Mouse (Mus musculus) stomach, embryonic 15.5 days (tissue): ENCODE data around the gene Cela1. TPM values are rescaled to one million over a fixed set of nuclear protein-coding genes. Genes with fewer than 3 reads are reported as not detected.
A peak's percentile ranks its signal among the peaks of the same experiment; 100 is the strongest.

Experiments
- ATAC-seq: fragments of 200-750 bp; cut with Nextera tagmentation; 2 replicates; pipeline ENCODE4 v1.8.0; 2017; ENCODE audit warnings: low read depth, moderate number of reproducible peaks, moderate TSS enrichment; ENCODE audit not compliant: insufficient read depth, low FRiP score
- H3K27ac ChIP-seq: fragments of 300-500 bp; sonication (generic); 2 replicates; pipeline ENCODE4 v1.5.1; 2015; ENCODE audit warnings: mild to moderate bottlenecking, inconsistent platforms
- H3K27me3 ChIP-seq: fragments of 300-500 bp; sonication (generic); replicated peaks from 2 replicates; pipeline ENCODE4 v1.6.1; 2015; ENCODE audit warnings: inconsistent platforms
- H3K36me3 ChIP-seq: fragments of 300-500 bp; sonication (generic); 2 replicates; pipeline ENCODE4 v1.6.1; 2015; ENCODE audit warnings: inconsistent platforms
- H3K4me1 ChIP-seq: fragments of 300-500 bp; sonication (generic); 2 replicates; pipeline ENCODE4 v1.6.1; 2015; ENCODE audit warnings: inconsistent platforms
- H3K4me2 ChIP-seq: fragments of 300-500 bp; sonication (generic); 2 replicates; pipeline ENCODE4 v1.6.1; 2015; ENCODE audit warnings: mild to moderate bottlenecking, inconsistent platforms
- H3K4me3 ChIP-seq: fragments of 300-500 bp; sonication (generic); replicated peaks from 2 replicates; pipeline ENCODE4 v1.5.1; 2015; ENCODE audit warnings: inconsistent platforms
- H3K9ac ChIP-seq: fragments of 300-500 bp; sonication (generic); 2 replicates; pipeline ENCODE4 v1.6.1; 2015; ENCODE audit warnings: inconsistent platforms
- H3K9me3 ChIP-seq: fragments of 300-500 bp; sonication (generic); 2 replicates; pipeline ENCODE4 v1.6.1; 2016; ENCODE audit warnings: inconsistent platforms
- WGBS: fragments of 180-500 bp; shearing (Covaris S2); methylation state at CpG from one replicate; pipeline ENCODE4 v1.1.7; 2015; 5-methylcytosine and 5-hydroxymethylcytosine counted together
- polyA plus RNA-seq: library from polyadenylated mRNA; unstranded; fragments of >200 nt; fragmentation: Nextera tagmentation; extraction: Ambion mirVana; gene quantifications from 2 replicates; pipeline ENCODE4 v1.2.1, GENCODE M21; 2015

The Cela1 gene
- polyA plus RNA-seq, 1 experiment from 2014 or later = 273 TPM

GRCm38 (mm10) chr15:100722026-100722425 is 34.3 kb upstream of the Cela1 start:
- Histone ChIP-seq H3K27ac (peak overlapping the region; percentile 37; the same call in 1 of the 2 replicates), H3K4me1 (0 out of 2 replicates have a peak, but pooled peaks cover 8% of the 10 kb centered on the region), H3K36me3 (no peaks in the 10 kb centered on the region), H3K4me3 (no peak overlapping the region), H3K4me2 (no peak overlapping the region), H3K9me3 (no peaks in the 10 kb centered on the region), H3K27me3 (no peaks in the 10 kb centered on the region), H3K9ac (no peak overlapping the region)
- 40% methylated on average over 4 of the region's 4 CpGs for WGBS
- peak; percentile 63; the same call in 1 of the 2 replicates for ATAC-seq

GRCm38 (mm10) chr15:100721445-100721844 is 33.7 kb upstream of the Cela1 start:
- Histone ChIP-seq H3K9me3 (no peaks in the 10 kb centered on the region), H3K27me3 (no peaks in the 10 kb centered on the region), H3K9ac (no peak overlapping the region), H3K4me1 (0 out of 2 replicates have a peak, but pooled peaks cover 8% of the 10 kb centered on the region), H3K4me3 (no peak overlapping the region), H3K36me3 (no peaks in the 10 kb centered on the region), H3K4me2 (no peak overlapping the region), H3K27ac (no peak overlapping the region)
- ATAC-seq = no peak
- WGBS = 87% methylated on average over 5 of the region's 5 CpGs

- no peaks in the 10 kb centered on the region for H3K36me3 ChIP-seq
- ATAC-seq = no peak
- H3K4me2 ChIP-seq = no peak overlapping the region
- H3K9me3 ChIP-seq = no peaks in the 10 kb centered on the region
- no peak overlapping the region for H3K27ac ChIP-seq
- 74% methylated on average over 10 of the region's 10 CpGs for WGBS
- H3K27me3 ChIP-seq = no peaks in the 10 kb centered on the region
- 0 out of 2 replicates have a peak, but pooled peaks cover 8% of the 10 kb centered on the region for H3K4me1 ChIP-seq
- H3K9ac ChIP-seq = no peak overlapping the region
- no peak overlapping the region for H3K4me3 ChIP-seq
Measured at GRCm38 (mm10) chr15:100720066-100720465, 32.3 kb upstream of the Cela1 start.

- H3K36me3 ChIP-seq = no peaks in the 10 kb centered on the region
- H3K27me3 ChIP-seq = no peaks in the 10 kb centered on the region
- H3K27ac ChIP-seq = no peak overlapping the region
- no peaks in the 10 kb centered on the region for H3K9me3 ChIP-seq
- no peak overlapping the region for H3K9ac ChIP-seq
- H3K4me1 ChIP-seq = 0 out of 2 replicates have a peak, but pooled peaks cover 8% of the 10 kb centered on the region
- WGBS = 90% methylated on average over 5 of the region's 5 CpGs
- ATAC-seq = no peak
- no peak overlapping the region for H3K4me2 ChIP-seq
- no peak overlapping the region for H3K4me3 ChIP-seq
Measured at GRCm38 (mm10) chr15:100719217-100719616, 31.5 kb upstream of the Cela1 start.

- no peak overlapping the region for H3K27ac ChIP-seq
- H3K4me1 ChIP-seq = 0 out of 2 replicates have a peak, but pooled peaks cover 6% of the 10 kb centered on the region
- H3K36me3 ChIP-seq = no peaks in the 10 kb centered on the region
- ATAC-seq = no peak
- no peak overlapping the region for H3K9ac ChIP-seq
- no peak overlapping the region for H3K4me3 ChIP-seq
- 78% methylated on average over 11 of the region's 11 CpGs for WGBS
- no peaks in the 10 kb centered on the region for H3K9me3 ChIP-seq
- no peaks in the 10 kb centered on the region for H3K27me3 ChIP-seq
- no peak overlapping the region for H3K4me2 ChIP-seq
Measured at GRCm38 (mm10) chr15:100718572-100718971, 30.9 kb upstream of the Cela1 start.

GRCm38 (mm10) chr15:100717933-100718332 is 30.2 kb upstream of the Cela1 start:
- no peak for ATAC-seq

GRCm38 (mm10) chr15:100715399-100715993 is 27.8 kb upstream of the Cela1 start:
- ATAC-seq = no peak
- WGBS = 62% methylated on average over 9 of the region's 9 CpGs
- H3K4me3 ChIP-seq = no peak overlapping the region
- no peak overlapping the region for H3K27ac ChIP-seq
- no peaks in the 10 kb centered on the region for H3K36me3 ChIP-seq
- H3K9ac ChIP-seq = no peak overlapping the region
- no peaks in the 10 kb centered on the region for H3K27me3 ChIP-seq
- no peaks in the 10 kb centered on the region for H3K4me1 ChIP-seq
- no peak overlapping the region for H3K4me2 ChIP-seq
- no peaks in the 10 kb centered on the region for H3K9me3 ChIP-seq

More at GRCm38 (mm10) chr15:100717933-100718332, 30.2 kb upstream of the Cela1 start:
- Histone ChIP-seq H3K36me3 (no peaks in the 10 kb centered on the region), H3K4me1 (0 out of 2 replicates have a peak, but pooled peaks cover 4% of the 10 kb centered on the region), H3K4me2 (no peak overlapping the region), H3K4me3 (no peak overlapping the region), H3K9me3 (no peaks in the 10 kb centered on the region), H3K9ac (no peak overlapping the region), H3K27ac (no peak overlapping the region), H3K27me3 (no peaks in the 10 kb centered on the region)
- 78% methylated on average over 6 of the region's 6 CpGs for WGBS

GRCm38 (mm10) chr15:100714470-100714869 is 26.7 kb upstream of the Cela1 start:
- Histone ChIP-seq H3K27me3 (no peaks in the 10 kb centered on the region), H3K9ac (no peak overlapping the region), H3K36me3 (no peaks in the 10 kb centered on the region), H3K4me3 (no peak overlapping the region), H3K27ac (no peak overlapping the region), H3K4me1 (no peaks in the 10 kb centered on the region), H3K4me2 (no peak overlapping the region), H3K9me3 (no peaks in the 10 kb centered on the region)
- ATAC-seq = no peak
- WGBS = 89% methylated on average over 8 of the region's 8 CpGs

- H3K27me3 ChIP-seq = no peaks in the 10 kb centered on the region
- no peak overlapping the region for H3K4me2 ChIP-seq
- H3K36me3 ChIP-seq = no peaks in the 10 kb centered on the region
- no peak overlapping the region for H3K9ac ChIP-seq
- no peak for ATAC-seq
- no peak overlapping the region for H3K4me3 ChIP-seq
- H3K4me1 ChIP-seq = no peaks in the 10 kb centered on the region
- no peaks in the 10 kb centered on the region for H3K9me3 ChIP-seq
- WGBS = 58% methylated on average over 6 of the region's 6 CpGs
- H3K27ac ChIP-seq = no peak overlapping the region
Measured at GRCm38 (mm10) chr15:100710838-100711237, 23.1 kb upstream of the Cela1 start.

- Histone ChIP-seq H3K4me3 (no peak overlapping the region), H3K4me2 (no peak overlapping the region), H3K36me3 (no peaks in the 10 kb centered on the region), H3K4me1 (0 out of 2 replicates have a peak, but pooled peaks cover 7% of the 10 kb centered on the region), H3K9me3 (no peaks in the 10 kb centered on the region), H3K27me3 (peaks cover 10% of the 10 kb centered on the region; the same call in 1 of the 2 replicates), H3K27ac (no peak overlapping the region), H3K9ac (no peak overlapping the region)
- no peak for ATAC-seq
- 65% methylated on average over 8 of the region's 8 CpGs for WGBS
Measured at GRCm38 (mm10) chr15:100708433-100709078, 20.8 kb upstream of the Cela1 start.

- H3K4me3 ChIP-seq = no peak overlapping the region
- H3K9ac ChIP-seq = no peak overlapping the region
- no peaks in the 10 kb centered on the region for H3K36me3 ChIP-seq
- H3K9me3 ChIP-seq = no peaks in the 10 kb centered on the region
- H3K4me1 ChIP-seq = 0 out of 2 replicates have a peak, but pooled peaks cover 9% of the 10 kb centered on the region
- no peak overlapping the region for H3K27ac ChIP-seq
- WGBS = 69% methylated on average over 8 of the region's 8 CpGs
- no peak for ATAC-seq
- H3K27me3 ChIP-seq = peaks cover 10% of the 10 kb centered on the region; the same call in 1 of the 2 replicates
- no peak overlapping the region for H3K4me2 ChIP-seq
Measured at GRCm38 (mm10) chr15:100706226-100706625, 18.5 kb upstream of the Cela1 start.

GRCm38 (mm10) chr15:100705376-100705775 is 17.7 kb upstream of the Cela1 start:
- ATAC-seq = no peak
- no peak overlapping the region for H3K4me2 ChIP-seq
- 91% methylated on average over 1 of the region's 1 CpGs for whole genome bisulfite sequencing

More at GRCm38 (mm10) chr15:100705376-100705775, 17.7 kb upstream of the Cela1 start:
- Histone ChIP-seq H3K27me3 (peaks cover 10% of the 10 kb centered on the region; the same call in 1 of the 2 replicates), H3K4me1 (0 out of 2 replicates have a peak, but pooled peaks cover 9% of the 10 kb centered on the region), H3K27ac (no peak overlapping the region), H3K36me3 (no peaks in the 10 kb centered on the region), H3K9me3 (no peaks in the 10 kb centered on the region), H3K4me3 (no peak overlapping the region), H3K9ac (no peak overlapping the region)
